Mouse (Mus musculus) heart, postnatal 0 days (tissue): ENCODE measurements at regions not wholly inside any gene's neighbourhood (a gene's known extent, or its start where the extent isn't known, plus 50 kb on each side); places are given as distances from the start of the nearest gene placed in this dataset.
A peak's percentile ranks its signal among the peaks of the same experiment; 100 is the strongest.
"Not testable (repeated sequence)": the region's sequence is repeated elsewhere in the genome, so short reads cannot be mapped to it uniquely, and the experiment has no call there.

Experiments
- ATAC-seq: fragments of 200-750 bp; cut with Nextera tagmentation; 2 replicates; pipeline ENCODE4 v1.8.0; 2017; ENCODE audit warnings: low read depth, moderate number of reproducible peaks, moderate library complexity; ENCODE audit not compliant: insufficient read depth
- DNase-seq: peaks from one replicate; pipeline ENCODE4 v3.0.0-alpha.2; 2016; ENCODE audit warnings: low spot score
- H3K27ac ChIP-seq: fragments of 300-500 bp; sonication (generic); 2 replicates; pipeline ENCODE4 v1.5.1; 2014; ENCODE audit warnings: low read depth, mild to moderate bottlenecking
- H3K27me3 ChIP-seq: fragments of 300-500 bp; sonication (generic); 2 replicates; pipeline ENCODE4 v1.6.1; 2014; ENCODE audit warnings: low read length, mixed read lengths; ENCODE audit not compliant: control insufficient read depth, insufficient read depth
- H3K36me3 ChIP-seq: fragments of 300-500 bp; sonication (generic); replicated peaks from 2 replicates; pipeline ENCODE4 v1.6.1; 2014; ENCODE audit warnings: low read length, mixed read lengths; ENCODE audit not compliant: control insufficient read depth, insufficient read depth
- H3K4me1 ChIP-seq: fragments of 300-500 bp; sonication (generic); 2 replicates; pipeline ENCODE4 v1.6.1; 2014; ENCODE audit warnings: antibody characterized with exemption; ENCODE audit not compliant: control insufficient read depth, insufficient read depth
- H3K4me2 ChIP-seq: fragments of 300-500 bp; sonication (generic); 2 replicates; pipeline ENCODE4 v1.6.1; 2014; ENCODE audit warnings: low read depth, mild to moderate bottlenecking, low read length, moderate library complexity
- H3K4me3 ChIP-seq: fragments of 300-500 bp; sonication (generic); 2 replicates; pipeline ENCODE4 v1.5.1; 2014; ENCODE audit warnings: low read depth, low read length
- H3K9ac ChIP-seq: fragments of 300-500 bp; sonication (generic); replicated peaks from 2 replicates; pipeline ENCODE4 v1.6.1; 2014; ENCODE audit warnings: low read depth, low read length, mixed read lengths
- H3K9me3 ChIP-seq: fragments of 300-500 bp; sonication (generic); replicated peaks from 2 replicates; pipeline ENCODE4 v1.6.1; 2016; ENCODE audit warnings: low read length; ENCODE audit not compliant: control insufficient read depth
- CTCF ChIP-seq: IDR thresholded peaks from 2 replicates; pipeline ENCODE4 v1.5.1; 2016; ENCODE audit warnings: antibody characterized with exemption, control low read depth, low read depth
- EP300 ChIP-seq: IDR thresholded peaks from 2 replicates; pipeline ENCODE4 v1.6.1; 2016; ENCODE audit warnings: antibody characterized with exemption, low read depth
- WGBS: fragments of 180-500 bp; shearing (Covaris S2); extraction: QIAGEN DNeasy Blood & Tissue Kit; methylation state at CpG from one replicate; pipeline ENCODE4 v1.1.7; 2014; 5-methylcytosine and 5-hydroxymethylcytosine counted together

- no peak for DNase-seq
- Histone ChIP-seq H3K9me3 (no peaks in the 10 kb centered on the region), H3K4me1 (peaks cover 34% of the 10 kb centered on the region), H3K4me3 (no peak overlapping the region), H3K9ac (no peak overlapping the region), H3K27ac (peak overlapping the region; percentile 57), H3K27me3 (no peaks in the 10 kb centered on the region), H3K4me2 (no peak overlapping the region), H3K36me3 (no peaks in the 10 kb centered on the region)
- WGBS = 42% methylated on average over 6 of the region's 6 CpGs
- no peak; the same call in 1 of the 2 replicates for ATAC-seq
- no peak for TF ChIP-seq EP300
- TF ChIP-seq CTCF = no peak
These were observed 91.8 kb upstream of the Slc38a2 start for GRCm38 (mm10) chr15:96791306-96791705.

GRCm38 (mm10) chr15:96787921-96788320 is 88.4 kb upstream of the Slc38a2 start:
- H3K4me1 ChIP-seq = peaks cover 11% of the 10 kb centered on the region
- H3K4me2 ChIP-seq, H3K9me3 ChIP-seq, H3K27me3 ChIP-seq, DNase-seq, ATAC-seq, H3K9ac ChIP-seq, H3K36me3 ChIP-seq, H3K27ac ChIP-seq, H3K4me3 ChIP-seq: not testable (repeated sequence)
- 96% methylated on average over 2 of the region's 2 CpGs for WGBS

- DNase-seq (no peak), ATAC-seq (no peak)
- Histone ChIP-seq H3K9ac (no peak overlapping the region), H3K4me2 (no peak overlapping the region), H3K4me3 (no peak overlapping the region), H3K9me3 (no peaks in the 10 kb centered on the region), H3K27ac (no peak overlapping the region), H3K4me1 (peaks cover 1% of the 10 kb centered on the region; the same call in 1 of the 2 replicates), H3K27me3 (no peaks in the 10 kb centered on the region), H3K36me3 (no peaks in the 10 kb centered on the region)
- TF ChIP-seq EP300 = no peak
- no peak for TF ChIP-seq CTCF
- WGBS = 80% methylated on average over 7 of the region's 7 CpGs
These were observed 85.0 kb upstream of the Slc38a2 start for GRCm38 (mm10) chr15:96784578-96784977.

GRCm38 (mm10) chr15:96781560-96781959 is 82.0 kb upstream of the Slc38a2 start:
- Histone ChIP-seq H3K9ac (no peak overlapping the region), H3K27me3 (no peaks in the 10 kb centered on the region), H3K9me3 (no peaks in the 10 kb centered on the region), H3K4me2 (no peak overlapping the region), H3K4me1 (peaks cover 20% of the 10 kb centered on the region), H3K4me3 (no peak overlapping the region), H3K27ac (no peak overlapping the region), H3K36me3 (no peaks in the 10 kb centered on the region)
- ATAC-seq = no peak
- DNase-seq = no peak
- TF ChIP-seq EP300 = no peak
- TF ChIP-seq CTCF = 0 out of 2 replicates have a peak, but pooled peaks have one; percentile 11
- WGBS = 89% methylated on average over 5 of the region's 5 CpGs

GRCm38 (mm10) chr15:96780606-96781005 is 81.1 kb upstream of the Slc38a2 start:
- DNase-seq (no peak), ATAC-seq (no peak)
- Histone ChIP-seq H3K4me1 (peaks cover 20% of the 10 kb centered on the region), H3K27ac (no peak overlapping the region), H3K9ac (no peak overlapping the region), H3K36me3 (no peaks in the 10 kb centered on the region), H3K4me3 (no peak overlapping the region), H3K4me2 (no peak overlapping the region), H3K27me3 (no peaks in the 10 kb centered on the region), H3K9me3 (no peaks in the 10 kb centered on the region)
- no peak for TF ChIP-seq CTCF
- no peak for TF ChIP-seq EP300
- WGBS = 69% methylated on average over 5 of the region's 5 CpGs

- Histone ChIP-seq H3K4me2 (no peak overlapping the region), H3K27ac (peak overlapping the region; percentile 78), H3K4me1 (peaks cover 25% of the 10 kb centered on the region), H3K9ac (no peak overlapping the region), H3K36me3 (no peaks in the 10 kb centered on the region), H3K27me3 (no peaks in the 10 kb centered on the region), H3K9me3 (no peaks in the 10 kb centered on the region), H3K4me3 (no peak overlapping the region)
- no peak for TF ChIP-seq CTCF
- TF ChIP-seq EP300 = no peak
- DNase-seq (peak; percentile 31), ATAC-seq (no peak)
- WGBS = 35% methylated on average over 7 of the region's 7 CpGs
These were observed 79.8 kb upstream of the Slc38a2 start for GRCm38 (mm10) chr15:96779358-96779757.
